Mouse (Mus musculus): ENCODE measurements around the gene Bicd2. TPM values are rescaled to one million over a fixed set of nuclear protein-coding genes. Genes with fewer than 3 reads are reported as not detected.

Bicd2 gene
- polyA plus RNA-seq, 1 experiment from 2014 or later: 22.9 TPM

GRCm38 (mm10) chr13:49430529-49430928, 89.1 kb downstream of the Bicd2 start:
- Histone ChIP-seq H3K27me3 (ENCODE audit: control insufficient read depth, insufficient read depth, low read length) (no peaks in the 10 kb centered on the region), H3K9me3 (replicated peaks; ENCODE audit: control insufficient read depth, low read length) (no peaks in the 10 kb centered on the region), H3K4me3 (ENCODE audit: low read depth, low read length) (no peak overlapping the region), H3K9ac (replicated peaks; ENCODE audit: low read length) (no peak overlapping the region), H3K27ac (replicated peaks; ENCODE audit: low read depth, low read length) (no peak overlapping the region), H3K36me3 (replicated peaks; ENCODE audit: control insufficient read depth, insufficient read depth, low read depth, low read length) (no peaks in the 10 kb centered on the region; the same call in 1 of the 2 replicates), H3K4me1 (ENCODE audit: control insufficient read depth, insufficient read depth, low read length) (no peaks in the 10 kb centered on the region), H3K4me2 (ENCODE audit: low read depth, low read length) (no peak overlapping the region)
- no peak for ATAC-seq (replicated peaks; ENCODE audit: insufficient number of reproducible peaks, low FRiP score, low TSS enrichment, low read depth)
- no peak for DNase-seq (ENCODE audit: low spot score)
- WGBS: 55% methylated on average over 4 of the region's 4 CpGs

- ATAC-seq (replicated peaks; ENCODE audit: insufficient number of reproducible peaks, low FRiP score, low TSS enrichment, low read depth) (no peak), DNase-seq (ENCODE audit: low spot score) (no peak)
- H3K27ac ChIP-seq (replicated peaks; ENCODE audit: low read depth, low read length): no peak overlapping the region
- H3K4me1 ChIP-seq (ENCODE audit: control insufficient read depth, insufficient read depth, low read length): no peaks in the 10 kb centered on the region
- H3K4me3 ChIP-seq (ENCODE audit: low read depth, low read length): no peak overlapping the region
- no peaks in the 10 kb centered on the region for H3K9me3 ChIP-seq (replicated peaks; ENCODE audit: control insufficient read depth, low read length)
- H3K27me3 ChIP-seq (ENCODE audit: control insufficient read depth, insufficient read depth, low read length): no peaks in the 10 kb centered on the region
- H3K9ac ChIP-seq (replicated peaks; ENCODE audit: low read length): no peak overlapping the region
- no peaks in the 10 kb centered on the region; the same call in 1 of the 2 replicates for H3K36me3 ChIP-seq (replicated peaks; ENCODE audit: control insufficient read depth, insufficient read depth, low read depth, low read length)
- 87% methylated on average over 2 of the region's 2 CpGs for WGBS
- H3K4me2 ChIP-seq (ENCODE audit: low read depth, low read length): no peak overlapping the region
Observed at GRCm38 (mm10) chr13:49433268-49434029, 92.1 kb downstream of the Bicd2 start.

GRCm38 (mm10) chr13:49435745-49436144, 94.4 kb downstream of the Bicd2 start:
- Histone ChIP-seq H3K27ac (replicated peaks; ENCODE audit: low read depth, low read length) (no peak overlapping the region), H3K9ac (replicated peaks; ENCODE audit: low read length) (no peak overlapping the region), H3K9me3 (replicated peaks; ENCODE audit: control insufficient read depth, low read length) (no peaks in the 10 kb centered on the region), H3K27me3 (ENCODE audit: control insufficient read depth, insufficient read depth, low read length) (no peaks in the 10 kb centered on the region), H3K36me3 (replicated peaks; ENCODE audit: control insufficient read depth, insufficient read depth, low read depth, low read length) (no peaks in the 10 kb centered on the region; the same call in 1 of the 2 replicates), H3K4me3 (ENCODE audit: low read depth, low read length) (no peak overlapping the region), H3K4me1 (ENCODE audit: control insufficient read depth, insufficient read depth, low read length) (no peaks in the 10 kb centered on the region), H3K4me2 (ENCODE audit: low read depth, low read length) (no peak overlapping the region)
- ATAC-seq (replicated peaks; ENCODE audit: insufficient number of reproducible peaks, low FRiP score, low TSS enrichment, low read depth) (no peak), DNase-seq (ENCODE audit: low spot score) (no peak)
- 92% methylated on average over 1 of the region's 1 CpGs for WGBS

- Histone ChIP-seq H3K9ac (replicated peaks; ENCODE audit: low read length) (no peak overlapping the region), H3K27ac (replicated peaks; ENCODE audit: low read depth, low read length) (no peak overlapping the region), H3K36me3 (replicated peaks; ENCODE audit: control insufficient read depth, insufficient read depth, low read depth, low read length) (no peaks in the 10 kb centered on the region; the same call in 1 of the 2 replicates), H3K27me3 (ENCODE audit: control insufficient read depth, insufficient read depth, low read length) (no peaks in the 10 kb centered on the region), H3K9me3 (replicated peaks; ENCODE audit: control insufficient read depth, low read length) (no peaks in the 10 kb centered on the region), H3K4me3 (ENCODE audit: low read depth, low read length) (no peak overlapping the region), H3K4me1 (ENCODE audit: control insufficient read depth, insufficient read depth, low read length) (no peaks in the 10 kb centered on the region), H3K4me2 (ENCODE audit: low read depth, low read length) (no peak overlapping the region)
- 84% methylated on average over 4 of the region's 4 CpGs for WGBS
- DNase-seq (ENCODE audit: low spot score) (no peak), ATAC-seq (replicated peaks; ENCODE audit: insufficient number of reproducible peaks, low FRiP score, low TSS enrichment, low read depth) (no peak)
Observed at GRCm38 (mm10) chr13:49436170-49436569, 94.8 kb downstream of the Bicd2 start.

Other genes with a start within 250 kb of the Bicd2 start
- 2.5 and 2.6 TPM in 2 replicates for gene Wnk2, start 193.6 kb upstream of the Bicd2 start, polyA plus RNA-seq (2014; fragmentation: Nextera tagmentation; extraction: Ambion mirVana)
- gene Ninj1, start 154.1 kb upstream of the Bicd2 start, polyA plus RNA-seq (2014; fragmentation: Nextera tagmentation; extraction: Ambion mirVana): 29.8 and 30.5 TPM in 2 replicates
- 32.1 and 34.4 TPM in 2 replicates for gene Card19, start 125.5 kb upstream of the Bicd2 start, polyA plus RNA-seq (2014; fragmentation: Nextera tagmentation; extraction: Ambion mirVana)
- 1.2 and 1.3 TPM in 2 replicates for gene Susd3, start 92.9 kb upstream of the Bicd2 start, polyA plus RNA-seq (2014; fragmentation: Nextera tagmentation; extraction: Ambion mirVana)
- 0.95 and 1.2 TPM in 2 replicates for gene Fgd3, start 21.3 kb upstream of the Bicd2 start, polyA plus RNA-seq (2014; fragmentation: Nextera tagmentation; extraction: Ambion mirVana)
- gene Ippk, start 79.7 kb downstream of the Bicd2 start, polyA plus RNA-seq (2014; fragmentation: Nextera tagmentation; extraction: Ambion mirVana): 13.5 and 14.9 TPM in 2 replicates
- gene Tes3-ps, start 151.7 kb downstream of the Bicd2 start, polyA plus RNA-seq (2014; fragmentation: Nextera tagmentation; extraction: Ambion mirVana): 0.60 and 0.70 TPM in 2 replicates
- gene Ecm2, start 163.2 kb downstream of the Bicd2 start, polyA plus RNA-seq (2014; fragmentation: Nextera tagmentation; extraction: Ambion mirVana): 0.13 and 0.39 TPM in 2 replicates
- gene Aspn, start 202.9 kb downstream of the Bicd2 start, polyA plus RNA-seq (2014; fragmentation: Nextera tagmentation; extraction: Ambion mirVana): 0.46 and 0.82 TPM in 2 replicates
- gene Omd, start 240.9 kb downstream of the Bicd2 start, polyA plus RNA-seq (2014; fragmentation: Nextera tagmentation; extraction: Ambion mirVana): 0.73 and 0.86 TPM in 2 replicates

All from embryonic facial prominence, embryonic 11.5 days (tissue).